ENCODE assay signal across 18 mouse cellular contexts in genomic region chr3:14915355-14915754, GRCm38 (mm10). TPM values are rescaled to one million over a fixed set of nuclear protein-coding genes. Genes with fewer than 3 reads are reported as not detected.
"Had no signal": no experiment of that assay in that cellular context is flagged by ENCODE, and none has a peak within 500 bp of the region (broad histone marks: within the 10 kb centered on the region; RNA-seq: fewer than 3 reads in every experiment).

No protein-coding gene starts in this region.

- H3K4me1 ChIP-seq: limb, embryonic 12.5 days; lung, embryonic 15.5 days; midbrain, embryonic 13.5 days; neural tube, embryonic 12.5 days; stomach, embryonic 15.5 days had no signal

- H3K4me3 ChIP-seq: limb, embryonic 12.5 days; liver, embryonic 13.5 days; lung, embryonic 15.5 days; midbrain, embryonic 13.5 days; myocyte; neural tube, embryonic 12.5 days; stomach, embryonic 15.5 days had no signal

- H3K36me3 ChIP-seq: limb, embryonic 12.5 days; liver, embryonic 13.5 days; lung, embryonic 15.5 days; midbrain, embryonic 13.5 days; neural tube, embryonic 12.5 days; stomach, embryonic 15.5 days had no signal

- ATAC-seq: liver, postnatal 0 days; midbrain, embryonic 13.5 days had no signal

- H3K27ac ChIP-seq: kidney, postnatal 0 days; limb, embryonic 12.5 days; liver, embryonic 13.5 days; lung, embryonic 15.5 days; macrophage; midbrain, embryonic 13.5 days; neural tube, embryonic 12.5 days; stomach, embryonic 15.5 days had no signal

- H3K27me3 ChIP-seq: limb, embryonic 12.5 days; liver, embryonic 13.5 days; lung, embryonic 15.5 days; midbrain, embryonic 13.5 days; neural tube, embryonic 12.5 days; stomach, embryonic 15.5 days had no signal

- DNase-seq: kidney, adult 9 months; kidney, postnatal 36 days; liver; liver, embryonic 13.5 days; liver, postnatal 0 days; lung, postnatal 14 days; right cerebral cortex, adult 18-20 months; right cerebral cortex, postnatal 25 days; thymus, adult 2 months; thymus, postnatal 25 days had no signal

RNA-seq across cellular contexts. Expression of gene Car3, which starts 52.0 kb away (rescaled TPM):
- polyA plus RNA-seq: macrophage had no signal
